Mouse (Mus musculus): Measurements from ENCODE around the gene C2cd4b.

The C2cd4b gene

DNA sequence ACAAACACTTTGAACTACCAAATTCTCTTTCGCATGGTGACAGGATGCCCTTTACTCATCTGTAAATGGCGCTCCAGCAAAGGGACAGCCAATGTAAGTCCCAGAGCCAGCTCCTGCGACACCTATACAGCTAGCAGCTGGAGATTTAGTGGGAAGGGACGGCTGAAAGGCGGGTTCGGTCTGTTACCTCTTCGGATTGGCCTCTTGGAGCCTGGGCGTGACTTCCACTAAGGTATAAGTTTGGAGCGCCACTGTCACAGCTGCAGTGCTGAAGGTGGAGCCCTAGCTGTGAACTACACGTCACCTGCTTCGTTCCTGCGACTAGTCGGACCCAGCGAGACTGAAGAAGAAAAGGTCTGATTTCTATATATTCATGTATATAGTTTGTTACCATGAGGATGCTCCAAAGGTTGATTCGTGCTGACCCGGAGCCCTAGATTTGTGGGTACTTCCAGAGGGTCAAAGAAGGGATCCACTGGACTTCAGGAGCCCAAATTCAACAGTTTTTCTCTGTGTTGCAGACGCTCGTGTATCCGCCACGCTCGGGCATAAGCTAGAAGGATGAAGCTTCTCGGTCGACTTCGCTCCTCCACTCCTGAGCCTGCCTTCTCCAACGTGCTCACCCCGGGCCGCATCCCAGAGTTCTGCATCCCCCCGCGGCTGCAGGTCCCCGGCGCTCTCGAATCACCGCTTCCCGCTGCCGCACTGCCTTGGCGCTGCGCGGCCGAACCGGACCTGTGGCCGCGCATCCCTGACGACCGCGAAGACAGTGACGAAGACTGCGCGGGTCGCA, at the start of gene C2cd4b:
TSS of gene C2cd4b (plus strand) at position 275 of the 793 bp plus-strand sequence.
- DNase-seq (ENCODE audit: low spot score in 2 of 2), result peak; percentile 20 to 43

GRCm38 (mm10) chr9:67711051-67711877, 48.0 kb upstream of the C2cd4b start:
- DNase-seq (ENCODE audit: low spot score in 2 of 2), result peak; percentile 39 to 61

GRCm38 (mm10) chr9:67712146-67712545, 47.1 kb upstream of the C2cd4b start:
- DNase-seq (ENCODE audit: low spot score in 2 of 2), result no peak

DNA sequence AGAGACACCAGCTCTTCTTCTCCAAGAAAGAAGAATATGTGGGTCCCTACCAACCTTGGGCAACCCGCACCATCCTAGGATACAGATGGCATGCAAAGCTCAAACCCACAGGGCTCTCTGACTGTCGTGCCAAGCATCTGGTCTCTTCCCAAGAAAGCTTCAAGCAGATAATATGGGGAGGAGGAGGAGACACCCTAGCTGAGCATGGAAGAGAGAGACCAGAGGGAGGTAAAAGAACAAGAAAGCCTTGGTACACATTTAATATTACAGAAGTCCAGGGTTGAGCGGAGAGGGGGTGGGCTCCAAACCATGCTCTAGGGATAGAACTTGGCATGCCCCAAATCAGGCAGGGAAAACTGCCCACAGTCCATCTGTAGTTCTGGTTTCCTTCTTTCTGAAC, 42.2 kb upstream of the C2cd4b start:
- DNase-seq (ENCODE audit: low spot score in 2 of 2), result no peak

DNA sequence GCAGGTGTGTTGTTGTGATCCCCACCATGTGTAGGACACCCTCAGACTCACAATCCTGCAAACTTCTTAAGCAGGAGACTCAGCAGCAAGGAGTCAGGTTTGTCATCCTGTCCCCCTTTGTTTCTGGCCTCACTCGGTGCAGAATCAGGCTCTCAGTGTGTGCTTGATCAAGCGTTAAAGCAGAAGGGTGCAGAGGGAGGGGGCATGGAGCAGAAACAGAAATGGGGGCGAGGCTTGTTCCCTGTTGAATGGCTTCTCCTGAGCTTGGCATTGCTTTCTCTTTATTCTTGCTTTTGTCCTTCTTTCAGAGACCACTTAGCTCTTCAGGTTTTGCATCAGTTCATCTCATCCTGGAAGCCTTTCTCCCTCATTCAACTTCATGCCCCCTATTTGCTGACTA, 40.6 kb upstream of the C2cd4b start:
- no peak for DNase-seq (ENCODE audit: low spot score in 2 of 2)

- DNase-seq (ENCODE audit: low spot score in 2 of 2), result no peak
Measured at GRCm38 (mm10) chr9:67720150-67720549, 39.1 kb upstream of the C2cd4b start.

GRCm38 (mm10) chr9:67722378-67722777, 36.9 kb upstream of the C2cd4b start:
- no peak for DNase-seq (ENCODE audit: low spot score in 2 of 2)

GRCm38 (mm10) chr9:67725196-67725595, 34.0 kb upstream of the C2cd4b start:
- DNase-seq (ENCODE audit: low spot score in 2 of 2), result no peak

GRCm38 (mm10) chr9:67733716-67734115, 25.5 kb upstream of the C2cd4b start:
- DNase-seq (ENCODE audit: low spot score in 2 of 2), result no peak

DNA sequence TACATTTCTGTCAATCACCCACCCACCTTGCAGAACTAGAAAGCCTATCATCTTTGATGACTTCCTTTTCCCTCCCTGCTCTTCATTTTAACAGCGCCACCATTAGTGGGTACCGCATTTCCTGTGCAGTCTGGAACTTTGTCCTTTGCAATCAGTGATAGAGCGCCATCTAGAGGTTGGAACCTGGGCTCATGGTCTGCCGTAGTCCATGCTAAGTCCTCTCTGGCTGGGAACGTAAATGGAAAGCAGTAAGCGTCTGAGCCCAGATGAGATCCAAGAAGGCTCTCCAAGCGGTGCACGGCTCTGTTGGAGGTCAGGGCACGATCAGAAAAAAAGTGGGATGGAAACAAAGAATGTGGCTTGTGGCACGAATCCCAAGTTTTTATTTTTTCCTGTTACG, 23.8 kb upstream of the C2cd4b start:
- DNase-seq (ENCODE audit: low spot score in 2 of 2), result peak in 1 of 2 experiments; percentile 20

- DNase-seq (ENCODE audit: low spot score in 2 of 2), result no peak
Measured at GRCm38 (mm10) chr9:67741256-67741655, 18.0 kb upstream of the C2cd4b start.

DNA sequence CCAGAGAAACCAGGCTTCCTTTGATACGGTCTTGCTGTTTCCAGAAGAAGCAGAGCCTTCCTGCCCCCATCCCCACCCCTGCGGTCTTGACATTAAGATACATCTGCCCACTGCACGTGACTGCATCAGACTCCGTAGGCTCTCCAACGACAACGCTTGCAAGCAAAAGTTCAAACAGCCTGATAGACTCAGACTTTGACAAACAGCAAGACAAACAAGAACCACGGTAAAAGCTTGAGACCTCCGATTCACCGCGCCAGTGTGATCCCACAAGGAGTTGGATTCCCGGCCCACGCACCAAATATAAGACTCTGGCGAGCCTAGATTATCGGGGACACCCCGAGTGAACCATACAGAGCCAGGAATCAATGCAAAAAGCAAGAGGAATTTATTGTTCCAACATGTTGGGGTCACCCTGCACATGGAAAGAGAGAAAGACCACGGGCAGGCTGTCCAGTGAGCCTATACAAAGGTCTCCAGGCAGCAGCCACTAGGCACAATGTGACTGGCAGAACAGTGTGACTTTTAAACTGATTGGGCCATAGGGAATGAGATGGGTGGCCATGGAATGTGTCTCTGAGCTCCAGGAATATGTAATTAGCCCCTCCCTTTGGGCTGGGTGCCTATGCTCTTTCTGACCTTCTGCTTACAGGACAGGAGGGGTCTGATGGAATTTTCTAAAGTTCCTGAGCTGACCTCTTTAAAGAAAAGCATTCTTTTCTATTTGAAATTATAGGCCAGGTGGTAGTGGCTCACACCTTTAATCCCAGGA, 5.6 kb upstream of the C2cd4b start:
- DNase-seq (ENCODE audit: low spot score in 2 of 2), result no peak

DNA sequence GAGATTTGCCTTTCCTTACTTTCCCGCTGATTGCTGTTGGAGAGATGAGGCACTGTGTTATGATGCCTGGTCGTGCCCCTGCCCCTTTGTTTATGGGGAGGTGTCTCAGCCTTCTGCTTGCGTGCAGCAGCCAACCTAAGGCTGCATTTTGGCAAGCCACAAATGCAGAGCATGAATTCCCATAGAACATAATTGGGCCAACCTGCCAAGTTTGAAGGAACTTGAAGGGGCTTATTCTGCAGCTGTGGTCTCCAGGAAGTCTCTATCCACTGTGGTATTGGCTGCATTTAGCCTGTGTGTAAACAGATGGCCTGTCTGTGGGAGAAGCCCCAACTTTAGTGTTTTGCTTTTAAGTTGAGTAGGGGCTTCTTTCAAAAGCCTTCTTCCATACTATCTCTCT, 4.5 kb upstream of the C2cd4b start:
- DNase-seq (ENCODE audit: low spot score in 2 of 2), result no peak

GRCm38 (mm10) chr9:67758686-67759085, 551 bp upstream of the C2cd4b start:
- peak in 1 of 2 experiments; percentile 49 for DNase-seq (ENCODE audit: low spot score in 2 of 2)

- DNase-seq (ENCODE audit: low spot score in 2 of 2), result peak; percentile 51 to 72
Measured at GRCm38 (mm10) chr9:67759956-67760764, 923 bp downstream of the C2cd4b start.

- no peak for DNase-seq (ENCODE audit: low spot score in 2 of 2)
Measured at GRCm38 (mm10) chr9:67760991-67761390, 1.8 kb downstream of the C2cd4b start.

- no peak for DNase-seq (ENCODE audit: low spot score in 2 of 2)
Measured at GRCm38 (mm10) chr9:67763326-67763725, 4.1 kb downstream of the C2cd4b start.

GRCm38 (mm10) chr9:67766405-67766804, 7.2 kb downstream of the C2cd4b start:
- no peak for DNase-seq (ENCODE audit: low spot score in 2 of 2)

- no peak for DNase-seq (ENCODE audit: low spot score in 2 of 2)
Measured at GRCm38 (mm10) chr9:67766948-67767347, 7.7 kb downstream of the C2cd4b start.

- DNase-seq (ENCODE audit: low spot score in 2 of 2), result no peak
Measured at GRCm38 (mm10) chr9:67768843-67769242, 9.6 kb downstream of the C2cd4b start.

GRCm38 (mm10) chr9:67769401-67769800, 10.2 kb downstream of the C2cd4b start:
- no peak for DNase-seq (ENCODE audit: low spot score in 2 of 2)
